Mouse (Mus musculus): ENCODE data around the gene Sgms1. TPM values are rescaled to one million over a fixed set of nuclear protein-coding genes. Genes with fewer than 3 reads are reported as not detected.
"Not testable (repeated sequence)": the region's sequence is repeated elsewhere in the genome, so short reads cannot be mapped to it uniquely, and the experiment has no call there.

The Sgms1 gene
- total RNA-seq, 2 experiments from 2014 or later: 50.5 to 57.4 TPM

GRCm38 (mm10) chr19:32324550-32324949 is 65.0 kb downstream of the Sgms1 start:
- DNase-seq: no peak

- no peak for DNase-seq
These were observed 66.4 kb downstream of the Sgms1 start for GRCm38 (mm10) chr19:32323070-32323469.

- DNase-seq: peak; percentile 68
These were observed 67.0 kb downstream of the Sgms1 start for GRCm38 (mm10) chr19:32322429-32323035.

GRCm38 (mm10) chr19:32320366-32320666 is 69.2 kb downstream of the Sgms1 start:
- peak; percentile 71 for DNase-seq

- no peak for DNase-seq
These were observed 69.8 kb downstream of the Sgms1 start for GRCm38 (mm10) chr19:32319531-32320365.

GRCm38 (mm10) chr19:32319057-32319456 is 70.5 kb downstream of the Sgms1 start:
- no peak for DNase-seq

GRCm38 (mm10) chr19:32317347-32317746 is 72.2 kb downstream of the Sgms1 start:
- DNase-seq: not testable (repeated sequence)

GRCm38 (mm10) chr19:32313304-32313703 is 76.2 kb downstream of the Sgms1 start:
- no peak for DNase-seq

- no peak for DNase-seq
These were observed 77.8 kb downstream of the Sgms1 start for GRCm38 (mm10) chr19:32311762-32312161.

GRCm38 (mm10) chr19:32311063-32311462 is 78.5 kb downstream of the Sgms1 start:
- no peak for DNase-seq

- no peak for DNase-seq
These were observed 79.0 kb downstream of the Sgms1 start for GRCm38 (mm10) chr19:32310483-32310882.

- DNase-seq: no peak
These were observed 80.2 kb downstream of the Sgms1 start for GRCm38 (mm10) chr19:32309346-32309745.

- DNase-seq: no peak
These were observed 81.2 kb downstream of the Sgms1 start for GRCm38 (mm10) chr19:32308311-32308710.

GRCm38 (mm10) chr19:32304898-32305297 is 84.6 kb downstream of the Sgms1 start:
- peak; percentile 57 for DNase-seq

- DNase-seq: peak; percentile 88
These were observed 85.3 kb downstream of the Sgms1 start for GRCm38 (mm10) chr19:32304008-32304873.

GRCm38 (mm10) chr19:32302835-32303381 is 86.6 kb downstream of the Sgms1 start:
- no peak for DNase-seq

GRCm38 (mm10) chr19:32301568-32301967 is 87.9 kb downstream of the Sgms1 start:
- no peak for DNase-seq

GRCm38 (mm10) chr19:32298221-32298620 is 91.3 kb downstream of the Sgms1 start:
- no peak for DNase-seq

- DNase-seq: no peak
These were observed 92.7 kb downstream of the Sgms1 start for GRCm38 (mm10) chr19:32296863-32297262.

GRCm38 (mm10) chr19:32295581-32295980 is 93.9 kb downstream of the Sgms1 start:
- no peak for DNase-seq

- DNase-seq: no peak
These were observed 96.4 kb downstream of the Sgms1 start for GRCm38 (mm10) chr19:32292782-32293776.

All from heart, postnatal 4 days (tissue).